Mouse (Mus musculus) megakaryocyte-erythroid progenitor cell, adult 5 weeks (primary cell): ENCODE results near the gene Zbp1. TPM values are rescaled to one million over a fixed set of nuclear protein-coding genes. Genes with fewer than 3 reads are reported as not detected.

Experiments used
- polyA plus RNA-seq: library from polyadenylated mRNA; stranded (reverse); fragments of >175 nt; gene quantifications from 2 replicates; pipeline ENCODE4 v1.2.3, GENCODE M21; 2012

The Zbp1 gene
- polyA plus RNA-seq: 2.0 and 3.4 TPM in 2 replicates

GRCm38 (mm10) chr2:173218416-173219141, at the start of gene Zbp1:
Zbp1 (minus strand) TSS chr2:173218923.

Other genes starting within 250 kb of the Zbp1 start
- 0.08 and 0.09 TPM in 2 replicates for gene Spo11, start 241.2 kb downstream of the Zbp1 start, polyA plus RNA-seq
- 42.7 and 44.2 TPM in 2 replicates for gene Rae1, start 218.8 kb downstream of the Zbp1 start, polyA plus RNA-seq
- gene Rbm38, start 198.4 kb downstream of the Zbp1 start, polyA plus RNA-seq: 473 and 490 TPM in 2 replicates
- not detected in 2 replicates for gene Ctcfl, start 99.4 kb downstream of the Zbp1 start, polyA plus RNA-seq
- gene Pck1, start 65.9 kb downstream of the Zbp1 start, polyA plus RNA-seq: not detected in 2 replicates
- gene Pmepa1, start 57.6 kb upstream of the Zbp1 start, polyA plus RNA-seq: 4.8 and 6.6 TPM in 2 replicates